Mouse (Mus musculus): ENCODE measurements at regions not wholly inside any gene's neighbourhood (a gene's known extent, or its start where the extent isn't known, plus 50 kb on each side); places are given as distances from the start of the nearest gene placed in this dataset.

DNA sequence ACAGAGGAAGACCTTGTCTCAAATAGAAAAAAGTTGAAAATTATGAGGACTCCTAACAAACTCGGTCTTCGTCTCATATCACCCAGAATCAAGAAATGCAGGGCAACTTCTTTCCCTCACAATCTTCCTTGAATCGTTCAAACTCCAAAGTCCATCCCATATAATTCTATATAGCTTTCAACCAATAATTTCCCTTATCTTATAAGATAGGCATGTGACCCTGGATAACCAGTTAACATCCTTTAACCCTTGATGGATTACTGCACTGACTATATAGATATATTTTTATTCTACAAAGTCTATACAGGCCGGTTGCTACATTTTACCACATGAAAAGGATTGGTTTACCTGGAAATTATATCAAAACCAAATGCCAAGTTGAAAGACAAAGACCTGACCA lies 94.9 kb upstream of the Ahi1 start:
- Histone ChIP-seq H3K4me3 (ENCODE audit: extremely low read depth, insufficient read depth, insufficient read length) (no peak overlapping the region), H3K36me3 (ENCODE audit: control insufficient read depth, insufficient read depth, low read length) (no peaks in the 10 kb centered on the region), H3K27ac (ENCODE audit: insufficient read depth, low read length) (no peak overlapping the region), H3K27me3 (ENCODE audit: control insufficient read depth, insufficient read depth, low read length) (no peaks in the 10 kb centered on the region), H3K4me1 (ENCODE audit: control insufficient read depth, insufficient read depth, insufficient read length) (peaks cover 3% of the 10 kb centered on the region; the same call in 1 of the 2 replicates)
- DNase-seq (ENCODE audit: low read depth in 1 of 2, low spot score in 2 of 2): no peak
- 76% methylated on average over 4 of the region's 4 CpGs for WGBS
- TF ChIP-seq CTCF (IDR thresholded peaks at IDR 0.05; ENCODE audit: extremely low read depth, insufficient read depth, insufficient read length, insufficient replicate concordance): no peak
- no peak for TF ChIP-seq POLR2A (IDR thresholded peaks at IDR 0.05; ENCODE audit: low read depth, low read length)

DNA sequence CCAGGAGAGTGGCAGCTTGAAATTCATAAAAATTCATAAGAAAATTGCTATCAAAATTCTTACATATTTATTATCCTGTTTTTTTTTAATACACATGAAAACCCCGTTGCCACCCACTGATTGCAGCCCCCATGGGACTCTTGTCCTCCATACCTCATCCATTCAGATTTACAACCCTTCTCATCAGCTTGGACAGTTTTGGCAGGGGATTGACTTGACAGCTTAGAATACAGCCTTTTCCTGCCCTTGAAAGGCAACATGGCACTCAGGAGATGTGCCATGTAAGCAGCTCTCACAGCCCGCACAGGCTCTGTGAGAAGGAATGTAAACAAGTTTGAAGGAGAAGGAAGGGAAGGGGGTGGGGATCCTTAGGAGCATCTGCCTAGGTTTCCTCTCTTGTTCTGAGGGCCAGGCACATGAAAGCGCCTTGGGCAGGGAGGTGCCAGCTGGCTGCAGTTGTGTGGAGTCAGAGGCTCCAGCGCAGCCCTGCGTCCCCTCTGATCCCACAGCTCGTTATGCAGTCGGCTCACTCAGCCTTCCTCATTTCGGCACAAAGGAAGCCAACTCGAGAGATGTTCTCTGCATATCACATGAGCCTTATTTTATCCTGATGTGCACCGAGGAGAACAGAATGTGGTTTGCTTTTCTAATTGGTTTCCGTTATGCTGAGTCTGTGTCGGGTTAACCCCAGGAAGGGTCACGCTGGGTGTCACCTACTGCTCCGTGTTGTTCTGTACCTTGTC lies 97.6 kb upstream of the Ahi1 start:
- TF ChIP-seq CTCF (IDR thresholded peaks at IDR 0.05; ENCODE audit: extremely low read depth, insufficient read depth, insufficient read length, insufficient replicate concordance): no peak
- no peak overlapping the region for H3K27ac ChIP-seq (ENCODE audit: insufficient read depth, low read length)
- no peak for DNase-seq (ENCODE audit: low read depth in 1 of 2, low spot score in 2 of 2)
- no peak overlapping the region for H3K4me3 ChIP-seq (ENCODE audit: extremely low read depth, insufficient read depth, insufficient read length)
- H3K36me3 ChIP-seq (ENCODE audit: control insufficient read depth, insufficient read depth, low read length): no peaks in the 10 kb centered on the region
- 8% methylated on average over 14 of the region's 14 CpGs for WGBS
- H3K27me3 ChIP-seq (ENCODE audit: control insufficient read depth, insufficient read depth, low read length): no peaks in the 10 kb centered on the region
- H3K4me1 ChIP-seq (ENCODE audit: control insufficient read depth, insufficient read depth, insufficient read length): peaks cover 3% of the 10 kb centered on the region; the same call in 1 of the 2 replicates

- WGBS: 95% methylated on average over 8 of the region's 8 CpGs
- H3K4me3 ChIP-seq (ENCODE audit: extremely low read depth, insufficient read depth, insufficient read length): no peak overlapping the region
- H3K36me3 ChIP-seq (ENCODE audit: control insufficient read depth, insufficient read depth, low read length): no peaks in the 10 kb centered on the region
- H3K27ac ChIP-seq (ENCODE audit: insufficient read depth, low read length): no peak overlapping the region
- H3K4me1 ChIP-seq (ENCODE audit: control insufficient read depth, insufficient read depth, insufficient read length): no peaks in the 10 kb centered on the region
- no peak for TF ChIP-seq POLR2A (IDR thresholded peaks at IDR 0.05; ENCODE audit: low read depth, low read length)
- TF ChIP-seq CTCF (IDR thresholded peaks at IDR 0.05; ENCODE audit: extremely low read depth, insufficient read depth, insufficient read length, insufficient replicate concordance): no peak
- H3K27me3 ChIP-seq (ENCODE audit: control insufficient read depth, insufficient read depth, low read length): no peaks in the 10 kb centered on the region
- DNase-seq (ENCODE audit: low read depth in 1 of 2, low spot score in 2 of 2): no peak
Observed at GRCm38 (mm10) chr10:20847287-20847686, 105.1 kb upstream of the Ahi1 start.

DNA sequence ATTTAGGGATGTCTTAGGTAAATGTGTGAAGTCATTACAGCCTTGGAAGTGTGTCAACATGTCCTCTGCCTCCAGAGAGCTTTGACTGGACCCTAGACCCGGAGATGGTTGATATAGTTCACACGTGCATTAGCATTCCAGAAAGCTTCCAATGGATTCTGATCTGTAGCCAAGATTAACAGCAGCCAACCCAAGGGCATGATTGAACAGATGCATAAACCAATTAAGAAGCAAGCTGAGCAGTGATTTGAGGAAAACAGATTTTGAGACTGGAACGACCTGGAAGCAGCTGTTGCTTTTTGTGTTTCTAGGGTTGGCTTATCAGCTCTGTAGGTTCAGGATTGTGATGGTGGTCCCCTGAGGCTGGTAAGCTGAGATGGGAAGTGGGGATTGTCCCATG lies 109.1 kb upstream of the Ahi1 start:
- no peaks in the 10 kb centered on the region for H3K27me3 ChIP-seq (ENCODE audit: control insufficient read depth, insufficient read depth, low read length)
- H3K36me3 ChIP-seq (ENCODE audit: control insufficient read depth, insufficient read depth, low read length): no peaks in the 10 kb centered on the region
- no peak for DNase-seq (ENCODE audit: low read depth in 1 of 2, low spot score in 2 of 2)
- H3K27ac ChIP-seq (ENCODE audit: insufficient read depth, low read length): no peak overlapping the region
- H3K4me3 ChIP-seq (ENCODE audit: extremely low read depth, insufficient read depth, insufficient read length): no peak overlapping the region
- WGBS: 87% methylated on average over 3 of the region's 3 CpGs
- TF ChIP-seq POLR2A (IDR thresholded peaks at IDR 0.05; ENCODE audit: low read depth, low read length) (no peak), CTCF (IDR thresholded peaks at IDR 0.05; ENCODE audit: extremely low read depth, insufficient read depth, insufficient read length, insufficient replicate concordance) (no peak)
- H3K4me1 ChIP-seq (ENCODE audit: control insufficient read depth, insufficient read depth, insufficient read length): no peaks in the 10 kb centered on the region

DNA sequence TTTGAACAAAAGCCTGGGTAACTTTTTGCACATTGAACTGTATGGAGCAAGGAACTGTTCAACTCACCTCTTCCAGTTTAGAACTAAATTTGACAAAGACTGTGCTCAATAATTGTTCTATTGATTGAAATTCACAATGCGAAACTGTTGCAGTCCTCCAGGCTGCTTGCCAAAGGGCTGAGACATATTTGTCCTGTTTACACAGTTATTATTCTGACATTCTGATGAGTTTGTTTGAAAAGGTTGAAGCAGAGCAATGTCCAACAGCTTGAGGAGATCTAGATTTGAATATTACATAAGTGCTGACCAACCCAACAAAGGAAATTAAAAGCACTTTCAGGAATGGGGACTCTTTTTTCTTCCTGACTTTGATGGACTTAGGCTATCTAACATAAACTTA lies 110.2 kb upstream of the Ahi1 start:
- Histone ChIP-seq H3K27me3 (ENCODE audit: control insufficient read depth, insufficient read depth, low read length) (no peaks in the 10 kb centered on the region), H3K36me3 (ENCODE audit: control insufficient read depth, insufficient read depth, low read length) (no peaks in the 10 kb centered on the region), H3K4me3 (ENCODE audit: extremely low read depth, insufficient read depth, insufficient read length) (no peak overlapping the region), H3K4me1 (ENCODE audit: control insufficient read depth, insufficient read depth, insufficient read length) (no peaks in the 10 kb centered on the region), H3K27ac (ENCODE audit: insufficient read depth, low read length) (no peak overlapping the region)
- no peak for DNase-seq (ENCODE audit: low read depth in 1 of 2, low spot score in 2 of 2)
- 84% methylated on average over 1 of the region's 1 CpGs for WGBS
- no peak for TF ChIP-seq POLR2A (IDR thresholded peaks at IDR 0.05; ENCODE audit: low read depth, low read length)
- TF ChIP-seq CTCF (IDR thresholded peaks at IDR 0.05; ENCODE audit: extremely low read depth, insufficient read depth, insufficient read length, insufficient replicate concordance): no peak

GRCm38 (mm10) chr10:20841430-20842040 lies 110.8 kb upstream of the Ahi1 start:
- H3K4me1 ChIP-seq (ENCODE audit: control insufficient read depth, insufficient read depth, insufficient read length): no peaks in the 10 kb centered on the region
- TF ChIP-seq CTCF (IDR thresholded peaks at IDR 0.05; ENCODE audit: extremely low read depth, insufficient read depth, insufficient read length, insufficient replicate concordance): no peak
- TF ChIP-seq POLR2A (IDR thresholded peaks at IDR 0.05; ENCODE audit: low read depth, low read length): no peak
- no peaks in the 10 kb centered on the region for H3K36me3 ChIP-seq (ENCODE audit: control insufficient read depth, insufficient read depth, low read length)
- no peak overlapping the region for H3K4me3 ChIP-seq (ENCODE audit: extremely low read depth, insufficient read depth, insufficient read length)
- WGBS: 72% methylated on average over 3 of the region's 3 CpGs
- DNase-seq (ENCODE audit: low read depth in 1 of 2, low spot score in 2 of 2): no peak
- H3K27me3 ChIP-seq (ENCODE audit: control insufficient read depth, insufficient read depth, low read length): no peaks in the 10 kb centered on the region
- H3K27ac ChIP-seq (ENCODE audit: insufficient read depth, low read length): no peak overlapping the region

All from spleen, adult 2 months (tissue).